Mouse (Mus musculus) kidney, postnatal 10 days (tissue): Measurements from ENCODE around the gene Naa40.

Source experiments
- DNase-seq: peaks from one replicate; pipeline ENCODE4 v3.0.0; 2021; ENCODE audit warnings: mixed read lengths

Gene Naa40

DNA sequence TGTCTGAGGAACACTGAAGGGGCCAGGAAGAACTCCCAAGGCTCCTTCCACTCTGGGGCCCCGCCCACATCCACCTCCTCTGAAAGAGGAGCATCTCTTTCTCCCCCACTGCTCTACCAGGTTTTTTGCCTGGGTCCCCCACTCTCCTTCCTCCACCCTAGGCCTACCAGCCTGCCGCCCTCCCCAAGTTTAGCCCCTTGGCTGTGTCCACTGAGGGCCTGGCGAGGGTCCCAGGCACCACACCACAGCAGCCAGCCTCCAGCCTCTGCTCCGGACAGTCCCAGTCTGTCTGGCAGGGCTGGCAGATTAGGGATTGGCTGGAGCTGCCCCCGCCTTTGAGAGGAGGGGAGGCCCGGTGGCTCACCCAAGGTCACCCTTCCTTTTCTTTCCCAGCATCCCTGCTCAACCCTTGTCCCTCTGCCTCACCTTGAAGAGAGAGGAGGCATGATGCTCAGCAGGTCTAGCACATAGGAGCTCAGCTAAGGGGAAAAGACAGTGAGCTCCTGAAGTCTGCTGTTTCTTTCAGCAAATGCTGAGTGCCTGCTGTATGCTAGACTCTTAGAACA is 23.9 kb upstream of the Naa40 start:
- DNase-seq = peak; percentile 48

- peak; percentile 91 for DNase-seq
Measured at GRCm38 (mm10) chr19:7264088-7264765, 23.2 kb upstream of the Naa40 start.

GRCm38 (mm10) chr19:7262592-7262991 is 21.6 kb upstream of the Naa40 start:
- DNase-seq = no peak

DNA sequence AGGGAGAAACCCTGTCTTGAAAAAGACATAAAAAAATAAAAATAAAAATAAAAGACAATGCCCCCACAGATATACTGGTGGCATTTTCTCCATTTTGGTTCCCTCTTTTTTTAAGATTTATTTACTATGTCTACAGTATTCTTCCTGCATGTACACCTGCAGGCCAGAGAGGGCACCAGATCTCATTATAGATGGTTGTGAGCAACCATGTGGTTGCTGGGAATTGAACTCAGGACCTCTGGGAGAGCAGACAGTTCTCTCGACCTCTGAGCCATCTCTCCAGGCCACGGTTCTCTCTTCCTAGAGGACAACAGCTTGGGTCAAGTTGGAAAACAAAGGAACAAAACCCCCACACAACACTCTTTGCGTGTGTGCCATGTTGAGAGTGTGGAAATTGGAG is 21.0 kb upstream of the Naa40 start:
- DNase-seq = no peak

DNA sequence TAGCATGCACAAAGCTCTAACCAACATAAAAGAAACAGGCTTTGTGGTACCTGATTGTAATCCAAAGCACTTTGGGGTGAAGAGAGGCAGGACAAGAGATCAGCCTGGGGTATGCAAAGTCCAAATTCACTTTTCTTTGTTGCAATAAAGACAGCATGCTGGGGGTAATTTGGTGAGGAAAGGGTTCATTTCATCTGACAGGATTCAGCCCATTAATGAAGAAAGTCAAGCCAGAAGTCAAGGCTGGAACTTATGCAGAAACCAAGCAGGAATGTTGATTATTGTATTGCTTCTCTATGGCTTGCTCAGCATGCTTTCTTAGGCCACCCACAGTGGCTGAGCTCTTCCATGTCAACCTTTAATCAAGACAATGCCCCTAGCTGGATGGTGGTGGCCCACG is 20.5 kb upstream of the Naa40 start:
- no peak for DNase-seq

DNA sequence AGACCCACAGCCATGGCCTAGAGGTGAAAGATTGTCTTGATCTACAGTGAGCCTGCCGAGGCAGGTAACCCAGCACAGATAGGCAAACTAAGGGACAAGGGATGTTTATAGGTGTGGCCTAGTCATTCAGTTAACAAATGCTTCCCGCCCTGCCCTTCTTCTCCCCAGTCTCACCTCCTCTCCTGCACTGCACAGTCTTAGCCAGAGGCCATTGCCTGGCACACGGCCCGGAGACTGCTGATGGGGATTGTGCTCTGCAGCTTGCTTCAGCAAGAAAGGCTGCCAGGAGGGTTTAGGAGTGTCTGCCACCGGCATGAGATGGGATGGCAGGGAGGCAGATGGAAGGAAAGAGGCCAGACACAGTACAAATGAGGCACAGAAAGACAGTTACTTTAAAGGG is 16.9 kb upstream of the Naa40 start:
- DNase-seq = no peak

DNA sequence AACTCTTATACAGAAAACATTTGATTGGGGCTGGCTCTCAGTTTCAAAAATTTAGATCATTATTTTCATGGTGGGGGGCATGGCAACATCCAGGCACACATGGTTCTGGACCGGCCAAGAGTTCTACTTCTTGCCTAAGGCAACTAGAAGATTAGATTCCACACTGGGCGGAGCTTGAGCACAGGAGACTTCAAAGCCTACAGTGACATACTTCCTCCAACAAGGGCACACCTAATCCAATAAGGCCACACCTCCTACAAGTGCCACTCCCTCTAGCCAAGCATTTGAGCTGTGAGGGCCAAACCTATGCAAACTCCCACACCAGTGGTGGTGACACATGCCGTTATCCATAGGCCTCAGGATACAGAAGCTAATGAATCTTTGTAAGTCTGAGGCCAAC is 5.0 kb upstream of the Naa40 start:
- DNase-seq = no peak

DNA sequence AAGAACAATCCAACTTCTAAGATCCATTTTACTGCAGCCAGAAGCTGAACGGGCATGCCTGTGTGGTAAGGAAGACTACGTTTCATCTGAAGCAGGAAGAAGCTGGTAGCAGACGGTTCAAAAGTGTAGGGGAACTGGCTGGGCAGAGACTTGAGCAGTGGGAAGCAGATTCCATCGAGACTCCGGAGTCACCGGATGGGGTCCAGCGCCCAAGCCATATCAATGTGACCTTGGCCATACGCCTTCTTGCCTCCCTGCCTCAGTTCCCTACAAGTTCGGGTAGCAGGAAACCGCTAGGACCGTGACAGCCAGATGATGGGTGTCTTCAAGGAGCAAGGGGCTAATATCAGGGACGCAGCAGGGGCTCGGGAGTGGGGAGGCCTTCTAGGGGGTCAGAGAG is 692 bp downstream of the Naa40 start:
- no peak for DNase-seq

DNA sequence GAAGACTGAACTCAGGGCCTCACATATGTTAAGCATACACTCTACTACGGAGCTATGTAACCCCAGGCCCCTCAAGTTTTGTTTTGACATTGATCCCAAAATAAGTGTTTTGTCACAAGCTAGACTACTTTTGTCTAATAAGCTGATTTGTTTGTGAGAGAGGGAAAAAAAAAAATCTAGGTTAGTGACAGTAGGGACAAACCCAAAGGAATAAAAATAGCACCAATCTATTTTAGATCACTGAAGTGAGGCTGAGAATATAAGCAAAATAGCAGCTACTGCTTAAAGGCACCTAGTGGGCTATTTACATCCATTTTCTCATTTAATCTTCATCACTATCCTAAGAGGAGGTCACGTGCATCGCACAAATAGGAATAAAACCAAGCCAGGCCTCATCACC is 1.4 kb downstream of the Naa40 start:
- DNase-seq = no peak

DNA sequence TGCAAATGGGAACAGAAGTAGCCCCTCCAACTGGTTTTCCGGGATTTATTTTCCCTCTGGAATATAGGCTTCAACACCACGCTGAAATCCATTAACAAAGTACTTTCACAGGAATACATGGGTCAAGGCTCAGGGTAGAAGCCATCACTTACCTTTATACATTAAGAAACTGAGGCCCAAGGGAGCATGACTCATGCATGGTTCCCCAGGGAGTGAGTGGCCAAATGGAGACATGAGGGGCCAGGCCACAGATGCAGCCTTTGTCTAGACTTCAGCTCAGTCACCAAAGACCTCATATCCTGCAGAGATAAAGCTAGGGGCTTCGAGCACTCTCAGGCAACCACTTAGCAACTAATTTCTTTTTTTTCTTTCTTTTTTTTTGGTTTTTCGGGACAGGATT is 4.2 kb downstream of the Naa40 start:
- no peak for DNase-seq

- DNase-seq = no peak
Measured at GRCm38 (mm10) chr19:7236011-7236410, 5.0 kb downstream of the Naa40 start.

DNA sequence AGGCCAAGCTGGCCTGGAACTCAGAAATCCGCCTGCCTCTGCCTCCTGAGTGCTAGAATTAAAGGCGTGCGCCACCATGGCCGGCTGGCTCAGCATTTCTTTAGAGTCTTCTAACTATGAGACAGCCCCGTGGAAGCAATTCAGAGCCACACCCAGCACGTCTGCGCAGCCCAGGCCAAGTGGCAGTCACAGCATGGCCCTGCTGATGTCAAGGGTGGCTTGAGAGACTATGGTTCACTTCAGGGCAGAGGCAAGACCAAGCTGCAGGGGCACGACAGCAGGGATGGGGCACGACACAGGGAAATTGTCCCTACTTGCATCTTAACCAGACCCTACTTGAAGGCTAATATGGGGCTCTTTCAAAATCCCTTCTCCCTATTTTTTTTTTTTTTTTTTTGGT is 5.5 kb downstream of the Naa40 start:
- no peak for DNase-seq

DNA sequence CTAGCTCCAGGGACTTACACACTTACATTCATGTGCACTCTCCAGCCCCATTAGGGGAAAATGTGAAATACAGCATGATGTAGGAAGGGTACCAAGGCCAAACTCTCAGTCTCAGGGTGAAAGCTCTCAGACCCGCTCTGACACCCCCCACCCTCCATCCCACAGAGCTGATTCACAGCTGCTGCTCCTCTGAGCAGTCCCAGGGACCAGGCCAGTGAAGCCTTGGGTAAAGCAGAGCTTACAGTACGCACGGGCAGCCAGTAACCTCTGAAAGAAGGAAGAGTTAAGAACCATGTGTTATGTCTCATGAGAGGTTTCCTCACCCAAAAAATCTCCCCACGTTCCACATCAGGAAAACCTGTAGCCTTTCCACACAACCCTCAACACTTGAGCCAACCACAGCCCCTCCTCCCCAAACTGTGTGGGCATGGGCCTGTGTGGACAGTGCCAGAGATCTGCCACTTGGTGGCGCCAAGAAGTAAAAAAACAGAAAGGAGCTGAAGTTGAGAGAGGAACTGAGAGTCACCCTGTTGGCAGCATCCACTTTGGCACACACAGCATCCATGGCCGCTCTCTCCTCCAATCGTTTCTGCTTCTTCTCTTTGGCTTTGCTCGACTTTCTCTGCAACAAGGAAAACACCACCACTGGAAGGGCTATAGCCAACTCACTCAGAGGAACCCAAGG is 6.3 kb downstream of the Naa40 start:
- DNase-seq = peak; percentile 83

- DNase-seq = no peak
Measured at GRCm38 (mm10) chr19:7226511-7226914, 14.5 kb downstream of the Naa40 start.

- peak; percentile 43 for DNase-seq
Measured at GRCm38 (mm10) chr19:7225096-7225690, 15.8 kb downstream of the Naa40 start.

- DNase-seq = no peak
Measured at GRCm38 (mm10) chr19:7224253-7224652, 16.7 kb downstream of the Naa40 start.

- no peak for DNase-seq
Measured at GRCm38 (mm10) chr19:7223488-7223887, 17.5 kb downstream of the Naa40 start.

DNA sequence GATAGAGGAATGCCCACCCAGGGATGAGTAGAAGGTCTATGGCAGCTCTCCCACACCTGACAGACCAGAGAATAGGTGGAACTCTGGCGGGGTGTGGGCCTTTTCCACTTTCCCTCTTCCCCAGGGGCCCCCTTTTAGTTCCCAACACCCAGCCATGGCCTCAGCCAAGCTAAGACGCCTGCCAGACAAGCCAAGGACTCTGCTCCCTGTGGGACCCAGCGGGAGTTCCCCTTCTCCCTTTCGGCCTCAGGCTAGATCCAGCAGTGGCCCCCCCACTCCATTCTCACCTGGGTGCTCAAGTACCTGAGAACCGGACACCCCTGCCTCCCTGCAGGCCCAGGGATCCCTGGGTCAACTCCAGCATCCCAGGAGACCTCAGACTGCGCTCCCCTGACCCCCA is 18.8 kb downstream of the Naa40 start:
- no peak for DNase-seq

- DNase-seq = no peak
Measured at GRCm38 (mm10) chr19:7218753-7219152, 22.2 kb downstream of the Naa40 start.

- no peak for DNase-seq
Measured at GRCm38 (mm10) chr19:7217926-7218267, 23.1 kb downstream of the Naa40 start.

GRCm38 (mm10) chr19:7217162-7217925 is 23.6 kb downstream of the Naa40 start, which contains the start of gene Cox8a:
Gene Cox8a, minus strand, starts transcription at chr19:7217616.
- DNase-seq = peak; percentile 97

GRCm38 (mm10) chr19:7214484-7214883 is 26.5 kb downstream of the Naa40 start:
- peak; percentile 52 for DNase-seq

GRCm38 (mm10) chr19:7213010-7213409 is 28.0 kb downstream of the Naa40 start:
- DNase-seq = no peak
